12 mouse cellular contexts compared by ENCODE assay signal in the genomic region with DNA sequence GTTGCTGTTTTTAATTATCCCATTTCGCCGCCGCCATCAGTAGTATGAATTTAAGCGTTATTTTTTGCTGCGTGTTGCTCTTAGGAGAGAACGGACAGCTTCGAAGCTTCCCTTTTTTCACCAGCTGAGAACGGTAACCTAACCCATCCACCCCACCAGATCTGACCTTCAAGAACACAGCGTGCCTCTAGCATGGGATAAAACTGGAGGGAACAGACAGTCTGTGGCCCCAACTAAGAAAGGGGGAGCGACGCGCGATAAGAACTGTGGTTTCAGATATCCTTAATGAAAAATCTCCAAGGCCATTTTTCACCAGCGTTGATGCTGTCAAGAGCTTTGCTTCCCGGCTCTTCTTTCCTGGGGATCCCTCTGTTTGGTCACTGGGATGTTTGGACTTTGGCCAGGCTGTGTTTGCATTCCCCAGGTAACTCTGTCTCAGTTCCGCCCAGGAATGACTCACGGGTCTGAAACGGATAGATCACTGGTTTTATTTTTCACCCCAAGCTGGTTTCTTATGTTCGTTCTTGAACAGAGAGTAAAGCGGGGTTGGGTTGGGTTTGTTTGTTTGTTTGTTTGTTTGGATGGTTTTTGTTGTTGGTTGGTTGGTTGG.
DNase-seq lines count a peak whose midpoint lies in the region; ATAC-seq lines count a peak whose summit lies in the region.
"Had no signal": no experiment of that assay in that cellular context is flagged by ENCODE, and none has a peak within 500 bp of the region (broad histone marks: within the 10 kb centered on the region; RNA-seq: fewer than 3 reads in every experiment).

No protein-coding gene starts in this region.

- no peak overlapping the region for H3K4me2 ChIP-seq in heart, embryonic 11.5 days
- H3K4me2 ChIP-seq in embryonic facial prominence, embryonic 14.5 days (ENCODE audit: low read depth, low read length): peak overlapping the region; percentile 8

- no peaks in the 10 kb centered on the region for H3K27me3 ChIP-seq in heart, embryonic 10.5 days (ENCODE audit: insufficient read depth, poor library complexity, severe bottlenecking)
- H3K27me3 ChIP-seq in heart, embryonic 11.5 days (ENCODE audit: control insufficient read depth, insufficient read depth, low read length): no peaks in the 10 kb centered on the region
- H3K27me3 ChIP-seq in embryonic facial prominence, embryonic 14.5 days (replicated peaks; ENCODE audit: control insufficient read depth, insufficient read depth, low read length): no peaks in the 10 kb centered on the region

- H3K9ac ChIP-seq in heart, embryonic 11.5 days (ENCODE audit: low read depth, low read length): no peak overlapping the region
- H3K9ac ChIP-seq in embryonic facial prominence, embryonic 14.5 days (ENCODE audit: low read depth, low read length): no peak overlapping the region

- no peak overlapping the region for H3K27ac ChIP-seq in heart, embryonic 10.5 days
- no peak overlapping the region for H3K27ac ChIP-seq in heart, embryonic 11.5 days (ENCODE audit: low read depth, low read length)
- no peak overlapping the region for H3K27ac ChIP-seq in embryonic facial prominence, embryonic 14.5 days (replicated peaks; ENCODE audit: low read depth, low read length)
- H3K27ac ChIP-seq: gastrocnemius, adult 2 months had no signal

- 77% methylated on average over 20 of the region's 20 CpGs for whole genome bisulfite sequencing in heart, embryonic 10.5 days
- 79% methylated on average over 20 of the region's 20 CpGs for WGBS in heart, embryonic 11.5 days (ENCODE audit: insufficient replicate concordance)
- WGBS in embryonic facial prominence, embryonic 14.5 days: 61% methylated on average over 20 of the region's 20 CpGs

- no peak for ATAC-seq in heart, embryonic 11.5 days (replicated peaks; ENCODE audit: insufficient number of reproducible peaks, low FRiP score, low TSS enrichment)
- ATAC-seq in embryonic facial prominence, embryonic 14.5 days (ENCODE audit: low read depth): no peak
- no peak for ATAC-seq in CD4-positive, CD25-positive, alpha-beta regulatory T cell, adult 4 months
- ATAC-seq in monocyte, adult 5-6 weeks (replicated peaks; ENCODE audit: insufficient number of reproducible peaks, low FRiP score, low TSS enrichment, poor library complexity, severe bottlenecking): no peak
- ATAC-seq: activated CD4-positive, CD25-positive, alpha-beta regulatory T cell, adult 4 months; midbrain, embryonic 16.5 days had no signal

- H3K9me3 ChIP-seq in heart, embryonic 10.5 days: no peaks in the 10 kb centered on the region
- no peaks in the 10 kb centered on the region; the same call in none of the 2 replicates for H3K9me3 ChIP-seq in heart, embryonic 11.5 days (replicated peaks; ENCODE audit: control insufficient read depth, low read length)
- H3K9me3 ChIP-seq in embryonic facial prominence, embryonic 14.5 days (ENCODE audit: control insufficient read depth, low read length): peaks cover 12% of the 10 kb centered on the region

- no peak overlapping the region for H3K4me3 ChIP-seq in heart, embryonic 10.5 days
- H3K4me3 ChIP-seq in heart, embryonic 11.5 days (ENCODE audit: low read depth, low read length): no peak overlapping the region
- no peak overlapping the region for H3K4me3 ChIP-seq in embryonic facial prominence, embryonic 14.5 days (ENCODE audit: low read depth, low read length)
- H3K4me3 ChIP-seq: gastrocnemius, adult 2 months had no signal

- peak; percentile 41 for DNase-seq in heart, embryonic 10.5 days (ENCODE audit: low spot score)
- no peak for DNase-seq in embryonic facial prominence, embryonic 14.5 days (ENCODE audit: low spot score)
- DNase-seq in kidney, postnatal 36 days: peak; percentile 35 to 51
- DNase-seq in lung, postnatal 36 days: peak; percentile 21
- DNase-seq in cerebellum, adult 18-20 months: no peak
- DNase-seq: cerebellum, postnatal 14 days; gastrocnemius, adult 2 months had no signal

- H3K4me1 ChIP-seq in heart, embryonic 10.5 days: no peaks in the 10 kb centered on the region; the same call in 1 of the 2 replicates
- H3K4me1 ChIP-seq in heart, embryonic 11.5 days (ENCODE audit: control insufficient read depth, insufficient read depth, low read length): no peaks in the 10 kb centered on the region
- H3K4me1 ChIP-seq in embryonic facial prominence, embryonic 14.5 days (ENCODE audit: control insufficient read depth, insufficient read depth, low read length): no peaks in the 10 kb centered on the region

- no peaks in the 10 kb centered on the region for H3K36me3 ChIP-seq in heart, embryonic 10.5 days
- no peaks in the 10 kb centered on the region for H3K36me3 ChIP-seq in heart, embryonic 11.5 days (ENCODE audit: control insufficient read depth, insufficient read depth, low read length)
- no peaks in the 10 kb centered on the region for H3K36me3 ChIP-seq in embryonic facial prominence, embryonic 14.5 days (ENCODE audit: control insufficient read depth, insufficient read depth, low read length)

Comparison
In these comparisons a context has a peak if more than half of its experiments do, and no peak if none do; other contexts are left out.
1. DNase-seq: peak in heart, embryonic 10.5 days (single experiment), kidney, postnatal 36 days (2 of 2) and lung, postnatal 36 days (single experiment); none in embryonic facial prominence, embryonic 14.5 days (single experiment) and cerebellum, adult 18-20 months (0 of 2).